In genomic region chr12:84546577-84547085, GRCm38 (mm10) we compare ENCODE assay signal across 20 mouse cellular contexts. TPM values are rescaled to one million over a fixed set of nuclear protein-coding genes. Genes with fewer than 3 reads are reported as not detected.
DNase-seq lines count a peak whose midpoint lies in the region; ATAC-seq and TF ChIP-seq lines count a peak whose summit lies in the region.
"Had no signal": no experiment of that assay in that cellular context is flagged by ENCODE, and none has a peak within 500 bp of the region (broad histone marks: within the 10 kb centered on the region; RNA-seq: fewer than 3 reads in every experiment).

No protein-coding gene starts in this region.

- no peaks in the 10 kb centered on the region for H3K36me3 ChIP-seq in forebrain, embryonic 11.5 days (ENCODE audit: control insufficient read depth, insufficient read depth, low read length)
- no peaks in the 10 kb centered on the region for H3K36me3 ChIP-seq in forebrain, embryonic 14.5 days (ENCODE audit: control insufficient read depth, insufficient read depth, low read length)
- H3K36me3 ChIP-seq in hindbrain, embryonic 11.5 days (ENCODE audit: control insufficient read depth, insufficient read depth, low read length), result no peaks in the 10 kb centered on the region
- no peaks in the 10 kb centered on the region for H3K36me3 ChIP-seq in hindbrain, embryonic 12.5 days
- no peaks in the 10 kb centered on the region for H3K36me3 ChIP-seq in limb, embryonic 10.5 days
- H3K36me3 ChIP-seq: liver, embryonic 12.5 days; neural tube, embryonic 12.5 days had no signal

- no peaks in the 10 kb centered on the region for H3K27me3 ChIP-seq in forebrain, embryonic 11.5 days (ENCODE audit: control insufficient read depth, insufficient read depth, low read length)
- H3K27me3 ChIP-seq in forebrain, embryonic 14.5 days (replicated peaks; ENCODE audit: control insufficient read depth, insufficient read depth, low read length), result no peaks in the 10 kb centered on the region
- 0 out of 2 replicates have a peak, but pooled peaks cover 5% of the 10 kb centered on the region for H3K27me3 ChIP-seq in hindbrain, embryonic 11.5 days (ENCODE audit: control insufficient read depth, insufficient read depth, low read length)
- H3K27me3 ChIP-seq in hindbrain, embryonic 12.5 days, result peaks cover 36% of the 10 kb centered on the region
- peaks cover 4% of the 10 kb centered on the region; the same call in 1 of the 2 replicates for H3K27me3 ChIP-seq in limb, embryonic 10.5 days (ENCODE audit: low read depth, poor library complexity, severe bottlenecking)

- H3K9me3 ChIP-seq in forebrain, embryonic 11.5 days (ENCODE audit: control insufficient read depth, low read length), result no peaks in the 10 kb centered on the region
- no peaks in the 10 kb centered on the region for H3K9me3 ChIP-seq in forebrain, embryonic 14.5 days (replicated peaks; ENCODE audit: control insufficient read depth, low read length)
- no peaks in the 10 kb centered on the region for H3K9me3 ChIP-seq in hindbrain, embryonic 11.5 days (ENCODE audit: control insufficient read depth, low read length)
- H3K9me3 ChIP-seq in hindbrain, embryonic 12.5 days (replicated peaks), result no peaks in the 10 kb centered on the region
- no peaks in the 10 kb centered on the region for H3K9me3 ChIP-seq in limb, embryonic 10.5 days (replicated peaks)
- H3K9me3 ChIP-seq: liver, embryonic 12.5 days; megakaryocyte, embryonic 14.5 days; neural tube, embryonic 12.5 days had no signal

- no peak for TF ChIP-seq CTCF in layer of hippocampus, adult 2 months (conservative IDR thresholded peaks at IDR 0.05)

- intact Hi-C loops in left cerebral cortex, postnatal 4 days (cut with DNase I), result no loop called here
- intact Hi-C loops in left cerebral cortex, postnatal 25 days (cut with DNase I), result no loop called here

- H3K9ac ChIP-seq in forebrain, embryonic 11.5 days (ENCODE audit: low read length), result no peak overlapping the region
- no peak overlapping the region for H3K9ac ChIP-seq in forebrain, embryonic 14.5 days (ENCODE audit: low read length)
- no peak overlapping the region for H3K9ac ChIP-seq in hindbrain, embryonic 11.5 days (ENCODE audit: low read depth, low read length)
- no peak overlapping the region for H3K9ac ChIP-seq in hindbrain, embryonic 12.5 days
- H3K9ac ChIP-seq: liver, embryonic 12.5 days; liver, postnatal 0 days; neural tube, embryonic 12.5 days had no signal

- H3K4me3 ChIP-seq in forebrain, embryonic 11.5 days (ENCODE audit: low read depth, low read length), result no peak overlapping the region
- no peak overlapping the region for H3K4me3 ChIP-seq in forebrain, embryonic 14.5 days (ENCODE audit: low read depth, low read length)
- H3K4me3 ChIP-seq in hindbrain, embryonic 11.5 days (ENCODE audit: low read depth, low read length), result no peak overlapping the region
- no peak overlapping the region for H3K4me3 ChIP-seq in hindbrain, embryonic 12.5 days
- no peak overlapping the region for H3K4me3 ChIP-seq in limb, embryonic 10.5 days
- no peak overlapping the region for H3K4me3 ChIP-seq in layer of hippocampus, adult 2 months
- H3K4me3 ChIP-seq: heart, adult 2 months; liver, embryonic 12.5 days; megakaryocyte, embryonic 14.5 days; neural tube, embryonic 12.5 days had no signal

- ATAC-seq in forebrain, embryonic 11.5 days (replicated peaks; ENCODE audit: low FRiP score), result 0 out of 2 replicates have a peak, but pooled peaks have one; percentile 30
- ATAC-seq in forebrain, embryonic 14.5 days, result no peak
- 0 out of 2 replicates have a peak, but pooled peaks have one; percentile 19 for ATAC-seq in hindbrain, embryonic 11.5 days (ENCODE audit: low FRiP score)
- no peak for ATAC-seq in hindbrain, embryonic 12.5 days (ENCODE audit: low FRiP score)
- ATAC-seq: liver, embryonic 12.5 days had no signal

- H3K4me2 ChIP-seq in forebrain, embryonic 11.5 days (ENCODE audit: low read depth, low read length, severe bottlenecking), result no peak overlapping the region
- H3K4me2 ChIP-seq in forebrain, embryonic 14.5 days (ENCODE audit: low read length), result no peak overlapping the region
- H3K4me2 ChIP-seq in hindbrain, embryonic 11.5 days (replicated peaks; ENCODE audit: low read depth, low read length), result no peak overlapping the region
- no peak overlapping the region for H3K4me2 ChIP-seq in hindbrain, embryonic 12.5 days (replicated peaks)
- H3K4me2 ChIP-seq: liver, embryonic 12.5 days; neural tube, embryonic 12.5 days had no signal

- 69% methylated on average over 2 of the region's 2 CpGs for WGBS in forebrain, embryonic 11.5 days
- WGBS in forebrain, embryonic 14.5 days, result 68% methylated on average over 2 of the region's 2 CpGs
- WGBS in hindbrain, embryonic 11.5 days, result 65% methylated on average over 2 of the region's 2 CpGs
- 66% methylated on average over 2 of the region's 2 CpGs for WGBS in hindbrain, embryonic 12.5 days
- 89% methylated on average over 2 of the region's 2 CpGs for WGBS in limb, embryonic 10.5 days

- no peak for DNase-seq in forebrain, embryonic 11.5 days (ENCODE audit: low spot score)
- no peak for DNase-seq in forebrain, embryonic 14.5 days (ENCODE audit: low spot score)
- no peak for DNase-seq in hindbrain, embryonic 11.5 days (ENCODE audit: low spot score)
- DNase-seq in left cerebral cortex, postnatal 4 days, result peak; percentile 66
- DNase-seq in left cerebral cortex, postnatal 25 days (ENCODE audit: low spot score in 2 of 2), result no peak
- no peak for DNase-seq in limb, embryonic 10.5 days (ENCODE audit: low spot score)
- no peak for DNase-seq in layer of hippocampus, adult 2 months (ENCODE audit: low spot score in 2 of 2)

- peaks cover 2% of the 10 kb centered on the region; the same call in 1 of the 2 replicates for H3K4me1 ChIP-seq in forebrain, embryonic 11.5 days (replicated peaks; ENCODE audit: control insufficient read depth, insufficient read depth, low read length)
- peaks cover 11% of the 10 kb centered on the region for H3K4me1 ChIP-seq in forebrain, embryonic 14.5 days (ENCODE audit: control insufficient read depth, insufficient read depth, low read length)
- no peaks in the 10 kb centered on the region for H3K4me1 ChIP-seq in hindbrain, embryonic 11.5 days (replicated peaks; ENCODE audit: control insufficient read depth, insufficient read depth, low read length)
- H3K4me1 ChIP-seq in hindbrain, embryonic 12.5 days, result no peaks in the 10 kb centered on the region
- H3K4me1 ChIP-seq in limb, embryonic 10.5 days, result peaks cover 11% of the 10 kb centered on the region
- H3K4me1 ChIP-seq: liver, embryonic 12.5 days; megakaryocyte, embryonic 14.5 days; neural tube, embryonic 12.5 days had no signal

- no peak overlapping the region for H3K27ac ChIP-seq in forebrain, embryonic 11.5 days (ENCODE audit: low read depth, low read length)
- no peak overlapping the region for H3K27ac ChIP-seq in forebrain, embryonic 14.5 days (ENCODE audit: low read depth, low read length)
- H3K27ac ChIP-seq in hindbrain, embryonic 11.5 days (ENCODE audit: low read depth, low read length), result no peak overlapping the region
- no peak overlapping the region for H3K27ac ChIP-seq in hindbrain, embryonic 12.5 days
- H3K27ac ChIP-seq in limb, embryonic 10.5 days, result 0 out of 2 replicates have a peak overlapping the region, but pooled peaks have one; percentile 39
- H3K27ac ChIP-seq in layer of hippocampus, adult 2 months, result no peak overlapping the region
- H3K27ac ChIP-seq: heart, adult 2 months; liver, embryonic 12.5 days; neural tube, embryonic 12.5 days had no signal

RNA-seq across cellular contexts. Expression of gene Vsx2, which starts 22.9 kb away (rescaled TPM):
- not detected in 2 replicates for polyA plus RNA-seq in forebrain, embryonic 11.5 days (2014; fragmentation: Nextera tagmentation; extraction: Ambion mirVana)
- 0.09 TPM in 1 of 2 replicates, not detected in the other for polyA plus RNA-seq in forebrain, embryonic 14.5 days (2014; fragmentation: Nextera tagmentation; extraction: Ambion mirVana)
- polyA plus RNA-seq in hindbrain, embryonic 11.5 days (2014; fragmentation: Nextera tagmentation; extraction: Ambion mirVana), result 5.6 and 10.1 TPM in 2 replicates
- 8.3 and 9.4 TPM in 2 replicates for polyA plus RNA-seq in hindbrain, embryonic 12.5 days (2016; fragmentation: Nextera tagmentation; extraction: Ambion mirVana)
- not detected for total RNA-seq in left cerebral cortex, postnatal 4 days (2021)
- under 1 TPM; 0.14 to 0.18 TPM for total RNA-seq in left cerebral cortex, postnatal 25 days (2021)
- polyA plus RNA-seq in limb, embryonic 10.5 days (2016; fragmentation: Nextera tagmentation; extraction: Ambion mirVana), result 0.33 TPM in 1 of 2 replicates, not detected in the other
- total RNA-seq in layer of hippocampus, adult 2 months (2021), result under 1 TPM; 0.27 to 0.28 TPM
- total RNA-seq: adrenal gland, postnatal 25 days; gastrocnemius, postnatal 36 days; heart, adult 2 months had no signal
- polyA plus RNA-seq: heart, adult 2 months; heart, embryonic 14.5 days; intestine, embryonic 16.5 days; liver, embryonic 12.5 days; liver, postnatal 0 days; lung, embryonic 16.5 days; small intestine, adult 2 months; stomach, embryonic 14.5 days had no signal

Comparison
In these comparisons a context has a peak if more than half of its experiments do, and no peak if none do; other contexts are left out.
1. ATAC-seq: peak in forebrain, embryonic 11.5 days (single experiment) and hindbrain, embryonic 11.5 days (single experiment); none in forebrain, embryonic 14.5 days (single experiment) and hindbrain, embryonic 12.5 days (single experiment).